Mouse (Mus musculus) midbrain, embryonic 12.5 days (tissue): ENCODE measurements around the gene 1700008O03Rik. TPM values are rescaled to one million over a fixed set of nuclear protein-coding genes. Genes with fewer than 3 reads are reported as not detected.
A peak's percentile ranks its signal among the peaks of the same experiment; 100 is the strongest.

ENCODE experiments used
- ATAC-seq: fragments of 200-750 bp; cut with Nextera tagmentation; 2 replicates; pipeline ENCODE4 v1.8.0; 2017; ENCODE audit warnings: low read depth, moderate TSS enrichment, moderate library complexity; ENCODE audit not compliant: low FRiP score
- H3K27ac ChIP-seq: fragments of 300-500 bp; sonication (generic); replicated peaks from 2 replicates; pipeline ENCODE4 v1.5.1; 2016; ENCODE audit warnings: mild to moderate bottlenecking
- H3K27me3 ChIP-seq: fragments of 300-500 bp; sonication (generic); 2 replicates; pipeline ENCODE4 v1.6.1; 2016; ENCODE audit warnings: mild to moderate bottlenecking
- H3K36me3 ChIP-seq: fragments of 300-500 bp; sonication (generic); 2 replicates; pipeline ENCODE4 v1.6.1; 2016
- H3K4me1 ChIP-seq: fragments of 300-500 bp; sonication (generic); 2 replicates; pipeline ENCODE4 v1.6.1; 2016
- H3K4me2 ChIP-seq: fragments of 300-500 bp; sonication (generic); replicated peaks from 2 replicates; pipeline ENCODE4 v1.6.1; 2016; ENCODE audit warnings: mild to moderate bottlenecking, moderate library complexity
- H3K4me3 ChIP-seq: fragments of 300-500 bp; sonication (generic); 2 replicates; pipeline ENCODE4 v1.5.1; 2016; ENCODE audit warnings: mild to moderate bottlenecking
- H3K9ac ChIP-seq: fragments of 300-500 bp; sonication (generic); replicated peaks from 2 replicates; pipeline ENCODE4 v1.6.1; 2016; ENCODE audit warnings: mild to moderate bottlenecking, moderate library complexity
- H3K9me3 ChIP-seq: fragments of 300-500 bp; sonication (generic); 2 replicates; pipeline ENCODE4 v1.6.1; 2016; ENCODE audit warnings: mild to moderate bottlenecking
- WGBS: fragments of 180-500 bp; shearing (Covaris S2); methylation state at CpG from one replicate; pipeline ENCODE4 v1.1.7; 2016; 5-methylcytosine and 5-hydroxymethylcytosine counted together
- polyA plus RNA-seq: library from polyadenylated mRNA; unstranded; fragments of >200 nt; fragmentation: Nextera tagmentation; extraction: Ambion mirVana; gene quantifications from 2 replicates; pipeline ENCODE4 v1.2.1, GENCODE M21; 2016

1700008O03Rik gene
- polyA plus RNA-seq, 1 experiment from 2014 or later, result 0.74 TPM

DNA sequence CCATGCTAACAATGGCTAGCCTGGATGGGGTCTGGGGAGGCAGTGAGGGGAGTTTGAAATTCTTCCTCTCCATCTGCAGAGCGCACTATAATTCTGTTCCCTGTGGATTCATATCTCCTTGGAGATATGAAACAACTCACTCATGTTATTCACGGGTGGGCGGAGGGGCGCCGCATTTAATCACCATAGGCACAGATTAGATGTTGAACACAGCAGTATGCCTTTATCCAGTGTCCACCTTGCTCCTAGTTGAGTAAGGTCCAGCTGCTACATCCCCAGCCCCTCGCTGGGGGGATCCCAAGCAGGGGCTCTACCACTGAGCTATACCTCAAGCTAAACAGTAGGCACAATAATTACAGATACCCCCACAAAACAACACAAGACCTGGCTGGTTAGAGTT lies 30.2 kb downstream of the 1700008O03Rik start:
- no peaks in the 10 kb centered on the region for H3K9me3 ChIP-seq
- peaks cover 83% of the 10 kb centered on the region for H3K27me3 ChIP-seq
- 61% methylated on average over 6 of the region's 6 CpGs for WGBS
- peaks cover 76% of the 10 kb centered on the region for H3K4me1 ChIP-seq
- H3K36me3 ChIP-seq, result no peaks in the 10 kb centered on the region
- H3K4me3 ChIP-seq, result no peak overlapping the region
- no peak overlapping the region for H3K4me2 ChIP-seq
- H3K27ac ChIP-seq, result no peak overlapping the region
- no peak overlapping the region for H3K9ac ChIP-seq
- ATAC-seq, result no peak

DNA sequence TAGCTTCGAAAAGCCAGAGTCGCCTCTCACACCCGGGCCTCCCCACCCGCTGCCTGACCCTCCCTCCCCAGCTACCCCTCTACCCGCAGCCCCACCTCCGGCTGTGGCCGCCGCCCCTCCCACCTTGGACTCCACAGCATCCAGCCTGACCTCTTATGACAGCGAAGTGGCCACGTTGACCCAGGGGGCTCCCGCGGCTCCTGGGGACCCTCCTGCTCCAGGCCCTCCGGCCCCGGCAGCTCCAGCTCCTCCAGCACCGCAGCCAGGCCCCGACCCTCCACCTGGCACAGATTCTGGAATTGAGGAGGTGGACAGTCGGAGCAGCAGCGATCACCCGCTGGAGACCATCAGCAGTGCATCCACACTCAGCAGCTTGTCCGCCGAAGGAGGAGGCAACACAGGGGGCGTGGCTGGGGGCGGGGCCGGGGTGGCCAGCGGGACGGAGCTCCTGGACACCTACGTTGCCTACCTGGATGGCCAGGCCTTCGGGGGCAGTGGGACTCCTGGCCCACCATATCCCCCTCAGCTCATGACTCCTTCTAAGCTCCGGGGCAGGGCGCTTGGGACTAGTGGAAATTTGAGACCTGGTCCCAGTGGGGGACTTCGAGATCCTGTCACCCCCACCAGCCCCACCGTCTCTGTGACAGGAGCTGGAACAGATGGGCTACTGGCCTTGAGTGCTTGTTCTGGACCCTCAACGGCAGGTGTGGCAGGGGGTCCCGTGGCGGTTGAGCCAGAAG lies 31.8 kb downstream of the 1700008O03Rik start:
- no peak for ATAC-seq
- peak overlapping the region; percentile 32 for H3K4me2 ChIP-seq
- no peaks in the 10 kb centered on the region for H3K36me3 ChIP-seq
- no peaks in the 10 kb centered on the region for H3K9me3 ChIP-seq
- peaks cover 93% of the 10 kb centered on the region for H3K27me3 ChIP-seq
- H3K4me1 ChIP-seq, result peaks cover 69% of the 10 kb centered on the region
- no peak overlapping the region for H3K27ac ChIP-seq
- H3K9ac ChIP-seq, result peak overlapping the region; percentile 31; the same call in 1 of the 2 replicates
- WGBS, result under 1% methylated on average over 35 of the region's 35 CpGs
- peak overlapping the region; percentile 26 for H3K4me3 ChIP-seq

DNA sequence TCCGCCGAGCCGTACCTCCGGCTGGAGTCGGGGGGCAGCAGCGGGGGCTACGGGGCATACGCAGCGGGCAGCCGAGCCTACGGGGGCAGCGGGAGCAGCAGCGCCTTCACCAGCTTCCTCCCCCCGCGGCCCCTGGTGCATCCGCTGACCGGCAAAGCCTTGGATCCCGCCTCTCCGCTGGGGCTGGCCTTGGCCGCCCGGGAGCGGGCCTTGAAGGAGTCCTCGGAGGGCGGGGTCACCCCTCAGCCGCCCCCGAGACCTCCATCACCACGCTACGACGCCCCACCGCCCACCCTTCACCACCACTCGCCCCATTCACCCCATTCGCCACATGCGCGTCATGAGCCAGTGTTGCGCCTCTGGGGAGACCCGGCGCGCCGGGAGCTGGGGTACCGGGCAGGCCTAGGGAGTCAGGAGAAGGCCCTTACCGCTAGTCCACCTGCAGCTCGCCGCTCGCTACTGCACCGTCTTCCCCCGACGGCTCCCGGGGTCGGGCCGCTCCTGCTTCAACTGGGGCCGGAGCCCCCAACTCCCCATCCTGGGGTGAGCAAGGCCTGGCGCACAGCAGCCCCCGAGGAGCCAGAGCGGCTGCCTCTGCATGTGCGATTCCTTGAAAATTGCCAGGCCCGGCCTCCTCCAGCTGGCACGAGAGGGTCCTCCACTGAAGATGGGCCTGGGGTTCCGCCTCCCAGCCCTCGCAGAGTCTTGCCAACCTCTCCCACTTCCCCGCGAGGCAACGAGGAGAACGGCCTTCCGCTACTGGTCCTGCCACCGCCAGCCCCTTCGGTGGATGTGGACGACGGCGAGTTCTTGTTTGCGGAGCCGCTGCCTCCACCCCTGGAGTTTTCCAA lies 32.6 kb downstream of the 1700008O03Rik start:
- H3K4me1 ChIP-seq, result peaks cover 64% of the 10 kb centered on the region
- no peak for ATAC-seq
- H3K36me3 ChIP-seq, result no peaks in the 10 kb centered on the region
- H3K9ac ChIP-seq, result peak overlapping the region; percentile 21; the same call in 1 of the 2 replicates
- peak overlapping the region; percentile 26 for H3K4me3 ChIP-seq
- peak overlapping the region; percentile 32 for H3K4me2 ChIP-seq
- H3K27ac ChIP-seq, result no peak overlapping the region
- H3K9me3 ChIP-seq, result no peaks in the 10 kb centered on the region
- peaks cover 96% of the 10 kb centered on the region for H3K27me3 ChIP-seq
- 2% methylated on average over 61 of the region's 71 CpGs for WGBS

DNA sequence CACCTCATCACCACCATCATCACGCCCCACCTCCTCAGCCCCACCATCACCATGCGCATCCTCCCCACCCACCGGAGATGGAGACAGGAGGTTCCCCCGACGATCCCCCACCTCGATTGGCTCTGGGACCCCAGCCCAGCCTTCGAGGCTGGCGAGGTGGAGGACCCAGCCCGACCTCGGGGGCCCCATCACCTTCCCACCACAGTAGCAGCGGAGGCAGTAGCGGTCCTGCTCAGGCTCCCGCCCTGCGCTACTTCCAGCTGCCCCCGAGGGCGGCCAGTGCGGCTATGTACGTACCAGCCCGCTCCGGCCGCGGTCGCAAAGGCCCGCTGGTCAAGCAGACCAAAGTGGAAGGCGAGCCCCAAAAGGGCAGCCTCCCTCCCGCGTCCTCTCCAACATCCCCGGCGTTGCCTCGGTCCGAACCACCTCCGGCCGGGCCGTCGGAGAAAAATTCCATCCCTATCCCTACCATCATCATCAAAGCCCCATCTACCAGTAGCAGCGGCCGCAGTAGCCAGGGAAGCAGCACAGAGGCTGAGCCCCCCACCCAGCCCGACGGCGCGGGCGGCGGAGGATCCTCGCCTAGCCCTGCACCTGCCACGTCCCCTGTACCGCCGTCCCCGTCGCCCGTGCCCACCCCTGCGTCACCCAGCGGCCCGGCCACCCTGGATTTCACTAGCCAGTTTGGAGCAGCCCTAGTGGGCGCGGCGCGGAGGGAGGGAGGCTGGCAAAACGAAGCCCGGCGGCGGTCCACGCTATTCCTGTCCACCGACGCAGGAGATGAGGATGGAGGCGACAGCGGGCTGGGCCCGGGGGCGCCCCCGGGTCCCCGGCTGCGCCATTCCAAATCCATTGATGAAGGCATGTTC lies 33.5 kb downstream of the 1700008O03Rik start:
- Histone ChIP-seq H3K27ac (no peak overlapping the region), H3K4me2 (peak overlapping the region; percentile 32; the same call in 1 of the 2 replicates), H3K9ac (peak overlapping the region; percentile 21; the same call in 1 of the 2 replicates), H3K4me1 (peaks cover 57% of the 10 kb centered on the region), H3K9me3 (no peaks in the 10 kb centered on the region), H3K36me3 (no peaks in the 10 kb centered on the region), H3K27me3 (peaks cover 88% of the 10 kb centered on the region), H3K4me3 (peak overlapping the region; percentile 26)
- ATAC-seq, result peak; percentile 10
- 4% methylated on average over 69 of the region's 71 CpGs for WGBS

DNA sequence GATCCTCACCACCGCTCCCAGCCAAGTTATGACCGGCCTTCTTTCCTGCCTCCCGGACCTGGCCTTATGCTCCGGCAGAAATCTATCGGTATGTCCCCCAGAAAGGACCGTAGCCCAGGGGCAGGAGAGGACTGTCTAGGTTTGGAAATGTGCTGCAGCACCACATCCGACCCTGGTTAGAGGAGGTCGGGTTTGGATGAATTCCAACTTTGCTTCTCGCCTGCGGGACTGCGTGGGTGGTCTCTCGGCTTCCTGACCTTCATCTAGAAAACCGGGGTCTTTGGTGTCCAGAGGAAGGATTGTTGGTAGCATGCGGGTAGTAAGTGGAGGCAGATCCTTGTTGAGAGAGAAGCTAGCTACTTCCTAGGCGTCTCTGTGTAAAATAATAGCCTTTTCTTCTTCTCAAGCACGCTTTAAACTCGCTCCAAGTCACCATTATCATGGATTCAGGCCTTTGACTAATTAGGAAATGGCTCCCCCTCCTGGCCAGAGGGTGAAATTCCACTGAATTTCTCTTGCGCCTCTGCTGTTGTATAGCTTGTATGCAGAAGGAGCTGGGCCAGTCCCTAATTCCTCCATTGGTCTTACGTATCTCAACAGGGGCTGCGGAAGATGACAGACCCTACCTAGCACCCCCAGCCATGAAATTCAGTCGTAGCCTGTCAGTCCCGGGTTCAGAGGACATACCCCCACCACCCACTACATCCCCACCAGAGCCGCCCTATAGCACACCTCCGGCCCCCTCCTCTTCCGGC lies 34.5 kb downstream of the 1700008O03Rik start:
- WGBS, result 4% methylated on average over 25 of the region's 25 CpGs
- H3K27me3 ChIP-seq, result peaks cover 78% of the 10 kb centered on the region
- ATAC-seq, result peak; percentile 42
- peaks cover 47% of the 10 kb centered on the region for H3K4me1 ChIP-seq
- no peak overlapping the region for H3K27ac ChIP-seq
- H3K36me3 ChIP-seq, result peaks cover 3% of the 10 kb centered on the region
- peak overlapping the region; percentile 26 for H3K4me3 ChIP-seq
- peak overlapping the region; percentile 48; the same call in 1 of the 2 replicates for H3K9ac ChIP-seq
- peak overlapping the region; percentile 45 for H3K4me2 ChIP-seq
- no peaks in the 10 kb centered on the region for H3K9me3 ChIP-seq

DNA sequence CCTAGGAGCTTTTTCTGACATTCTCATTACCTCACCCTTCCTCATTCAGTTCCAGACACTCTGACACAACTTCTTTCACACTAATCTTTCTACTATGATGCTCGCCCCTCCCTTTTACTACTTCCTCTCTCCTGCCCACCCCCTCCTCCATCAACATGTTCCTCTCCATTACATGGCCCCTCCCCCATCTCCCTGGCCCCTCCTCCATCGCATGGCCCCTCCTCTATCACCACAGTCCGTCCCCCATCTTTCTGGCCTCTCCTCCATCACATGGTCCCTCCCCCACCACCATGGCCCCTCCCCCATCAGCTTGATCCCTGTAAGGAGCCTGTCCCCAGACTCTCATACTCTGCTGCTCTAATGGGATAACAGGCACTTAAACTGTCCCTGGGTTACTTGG lies 36.6 kb downstream of the 1700008O03Rik start:
- 18% methylated on average over 3 of the region's 3 CpGs for WGBS
- Histone ChIP-seq H3K27ac (no peak overlapping the region), H3K27me3 (peaks cover 57% of the 10 kb centered on the region), H3K9me3 (no peaks in the 10 kb centered on the region), H3K9ac (no peak overlapping the region), H3K4me1 (peaks cover 38% of the 10 kb centered on the region), H3K36me3 (peaks cover 22% of the 10 kb centered on the region), H3K4me3 (no peak overlapping the region), H3K4me2 (no peak overlapping the region)
- no peak for ATAC-seq

DNA sequence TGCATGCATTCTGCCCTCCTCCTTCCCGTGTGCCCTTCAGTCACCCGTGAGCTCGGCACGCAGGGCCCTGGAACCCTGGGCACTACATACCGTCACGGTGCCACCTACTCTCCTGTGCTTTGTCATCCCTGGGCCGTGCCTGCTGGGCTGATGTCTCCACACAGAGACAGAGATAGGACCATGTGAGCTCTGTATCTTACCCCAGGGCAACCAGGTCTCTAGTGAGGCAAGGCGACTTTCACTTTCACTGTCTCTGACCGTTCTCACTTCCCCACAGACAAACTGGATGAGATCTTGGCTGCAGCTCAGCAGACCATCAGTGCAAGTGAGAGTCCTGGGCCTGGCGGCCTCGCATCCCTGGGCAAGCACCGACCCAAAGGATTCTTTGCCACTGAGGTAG lies 41.0 kb downstream of the 1700008O03Rik start:
- 78% methylated on average over 12 of the region's 12 CpGs for WGBS
- H3K9me3 ChIP-seq, result no peaks in the 10 kb centered on the region
- H3K27me3 ChIP-seq, result peaks cover 27% of the 10 kb centered on the region
- ATAC-seq, result no peak
- no peak overlapping the region for H3K4me3 ChIP-seq
- no peaks in the 10 kb centered on the region for H3K4me1 ChIP-seq
- no peak overlapping the region for H3K9ac ChIP-seq
- peaks cover 32% of the 10 kb centered on the region for H3K36me3 ChIP-seq
- H3K4me2 ChIP-seq, result no peak overlapping the region
- H3K27ac ChIP-seq, result no peak overlapping the region

DNA sequence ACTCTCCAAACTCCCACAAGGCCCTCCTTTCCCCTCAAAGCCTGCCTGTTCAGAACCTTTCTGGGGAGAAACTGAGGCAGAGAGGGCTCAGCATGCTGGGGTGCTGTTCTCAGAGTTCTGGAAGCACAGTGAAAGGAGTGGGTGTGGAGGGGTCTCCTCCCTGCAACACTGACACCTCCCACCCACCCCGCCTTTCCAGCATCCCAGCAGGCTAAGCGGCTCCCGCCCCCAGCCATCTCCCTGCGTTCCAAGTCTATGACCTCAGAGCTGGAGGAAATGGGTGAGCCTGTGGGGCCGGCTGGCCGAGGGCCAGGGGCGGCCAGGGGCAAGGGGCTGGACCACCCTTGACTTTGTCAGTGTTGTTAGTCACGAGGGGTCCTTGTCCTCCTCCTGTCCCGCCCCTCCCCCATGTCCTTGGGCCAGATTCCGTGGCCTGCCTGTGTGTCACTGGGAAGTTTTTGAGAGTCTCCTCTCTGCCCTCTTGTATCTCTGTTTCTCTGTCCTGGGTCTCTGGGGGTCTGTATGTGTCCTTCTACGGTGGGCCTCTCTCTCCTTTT lies 42.1 kb downstream of the 1700008O03Rik start:
- no peak overlapping the region for H3K4me2 ChIP-seq
- H3K9ac ChIP-seq, result no peak overlapping the region
- 30% methylated on average over 11 of the region's 11 CpGs for WGBS
- peaks cover 32% of the 10 kb centered on the region for H3K36me3 ChIP-seq
- no peak overlapping the region for H3K4me3 ChIP-seq
- H3K27ac ChIP-seq, result no peak overlapping the region
- H3K27me3 ChIP-seq, result peaks cover 27% of the 10 kb centered on the region
- no peak for ATAC-seq
- no peaks in the 10 kb centered on the region for H3K9me3 ChIP-seq
- no peaks in the 10 kb centered on the region for H3K4me1 ChIP-seq

DNA sequence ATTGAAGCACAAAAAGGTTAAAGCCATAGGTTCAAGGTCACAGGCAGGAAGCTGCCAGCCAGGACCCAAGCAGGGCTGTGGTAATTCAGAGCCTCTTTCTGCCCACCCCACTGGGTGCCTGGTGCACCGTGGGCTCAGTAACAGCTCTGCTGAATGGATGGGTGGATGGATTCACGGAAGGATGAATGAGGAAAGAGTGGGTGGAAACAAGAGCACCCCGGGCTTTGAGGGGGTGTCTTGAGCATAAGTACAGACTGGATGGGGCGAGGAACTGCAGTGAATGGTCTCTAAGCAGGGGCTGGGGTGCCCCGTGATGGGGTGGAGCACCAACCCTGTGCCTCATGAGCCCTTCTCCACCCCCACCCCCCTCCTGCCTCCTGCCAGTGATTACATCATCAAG lies 43.9 kb downstream of the 1700008O03Rik start:
- Histone ChIP-seq H3K4me1 (peaks cover 2% of the 10 kb centered on the region; the same call in 1 of the 2 replicates), H3K36me3 (peaks cover 32% of the 10 kb centered on the region), H3K4me2 (no peak overlapping the region), H3K27me3 (peaks cover 39% of the 10 kb centered on the region), H3K9me3 (no peaks in the 10 kb centered on the region), H3K27ac (no peak overlapping the region), H3K9ac (no peak overlapping the region), H3K4me3 (no peak overlapping the region)
- 75% methylated on average over 5 of the region's 5 CpGs for WGBS
- ATAC-seq, result no peak

DNA sequence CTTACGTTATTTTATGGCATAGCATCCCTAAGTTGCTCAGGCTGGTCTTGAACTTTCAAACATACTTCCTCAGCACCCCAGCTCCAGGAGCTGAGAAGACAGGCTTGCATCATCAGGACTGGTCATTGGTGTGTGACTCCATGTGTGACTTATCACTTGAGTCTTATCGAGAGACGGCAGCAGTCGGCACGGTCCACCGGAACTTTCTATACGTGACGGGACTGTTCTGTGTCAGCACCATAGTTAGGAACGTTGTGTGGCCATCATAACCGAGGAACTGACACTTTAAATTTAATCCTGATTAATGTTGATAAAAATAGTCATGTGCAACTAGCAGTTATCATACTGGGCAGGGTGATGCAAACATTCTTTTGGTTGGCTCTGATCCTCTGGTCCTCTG lies 44.5 kb downstream of the 1700008O03Rik start:
- peaks cover 2% of the 10 kb centered on the region; the same call in 1 of the 2 replicates for H3K4me1 ChIP-seq

DNA sequence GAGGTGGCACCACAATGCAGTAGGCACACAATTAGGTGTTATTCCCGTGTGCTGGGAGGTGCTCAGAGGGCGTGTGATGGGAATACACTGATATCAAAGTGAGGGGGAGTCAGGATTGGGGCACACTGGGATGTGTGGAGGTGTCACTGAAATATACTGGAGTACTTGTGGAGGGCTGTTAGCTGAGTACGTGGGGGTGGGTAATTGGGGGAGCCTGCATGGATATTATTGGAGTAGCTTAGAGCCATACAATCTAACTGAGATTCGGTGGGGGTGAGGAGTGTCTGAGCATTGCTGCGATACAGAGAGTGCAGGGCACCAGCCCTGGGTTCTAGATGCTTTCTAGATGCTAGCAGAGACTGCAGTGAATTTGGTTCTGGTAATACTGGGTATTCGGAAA lies 45.4 kb downstream of the 1700008O03Rik start:
- peaks cover 10% of the 10 kb centered on the region; the same call in 1 of the 2 replicates for H3K4me1 ChIP-seq
- peaks cover 20% of the 10 kb centered on the region for H3K36me3 ChIP-seq
- ATAC-seq, result no peak
- no peak overlapping the region for H3K4me2 ChIP-seq
- H3K4me3 ChIP-seq, result no peak overlapping the region
- peaks cover 54% of the 10 kb centered on the region for H3K27me3 ChIP-seq
- H3K9ac ChIP-seq, result no peak overlapping the region
- H3K9me3 ChIP-seq, result no peaks in the 10 kb centered on the region
- no peak overlapping the region for H3K27ac ChIP-seq
- 77% methylated on average over 6 of the region's 6 CpGs for WGBS

More for the DNA sequence above, 44.5 kb downstream of the 1700008O03Rik start:
- Histone ChIP-seq H3K36me3 (peaks cover 29% of the 10 kb centered on the region), H3K4me3 (no peak overlapping the region), H3K9me3 (no peaks in the 10 kb centered on the region), H3K27ac (no peak overlapping the region), H3K9ac (no peak overlapping the region), H3K27me3 (peaks cover 45% of the 10 kb centered on the region), H3K4me2 (no peak overlapping the region)
- ATAC-seq, result no peak
- WGBS, result 90% methylated on average over 10 of the region's 10 CpGs
